Mouse (Mus musculus): ENCODE results near the gene Gm4969. TPM values are rescaled to one million over a fixed set of nuclear protein-coding genes. Genes with fewer than 3 reads are reported as not detected.

Gene Gm4969
- polyA plus RNA-seq, 1 experiment from 2014 or later = not detected

- H3K4me3 ChIP-seq (ENCODE audit: low read depth, low read length) = no peak overlapping the region
- TF ChIP-seq EP300 (IDR thresholded peaks at IDR 0.05; ENCODE audit: low read depth) = no peak
- TF ChIP-seq CTCF (IDR thresholded peaks at IDR 0.05; ENCODE audit: low read depth) = no peak
- no peak overlapping the region for H3K9ac ChIP-seq (replicated peaks)
- DNase-seq = no peak
- no peak for ATAC-seq
- no peaks in the 10 kb centered on the region for H3K27me3 ChIP-seq (ENCODE audit: insufficient read depth, low read length)
- no peak overlapping the region for H3K4me2 ChIP-seq (ENCODE audit: low read depth, low read length)
- H3K4me1 ChIP-seq (ENCODE audit: insufficient read depth) = no peaks in the 10 kb centered on the region
- peaks cover 29% of the 10 kb centered on the region for H3K36me3 ChIP-seq (replicated peaks; ENCODE audit: insufficient read depth, low read length)
- WGBS (ENCODE audit: insufficient replicate concordance) = 85% methylated on average over 7 of the region's 7 CpGs
- no peak overlapping the region for H3K27ac ChIP-seq (ENCODE audit: low read depth)
- no peaks in the 10 kb centered on the region for H3K9me3 ChIP-seq (ENCODE audit: low read length)
These were observed 65.0 kb downstream of the Gm4969 start for GRCm38 (mm10) chr7:19053136-19053532.

- Histone ChIP-seq H3K4me2 (ENCODE audit: low read depth, low read length) (no peak overlapping the region), H3K27ac (ENCODE audit: low read depth) (no peak overlapping the region), H3K4me1 (ENCODE audit: insufficient read depth) (no peaks in the 10 kb centered on the region), H3K27me3 (ENCODE audit: insufficient read depth, low read length) (no peaks in the 10 kb centered on the region), H3K4me3 (ENCODE audit: low read depth, low read length) (no peak overlapping the region), H3K9ac (replicated peaks) (no peak overlapping the region), H3K9me3 (ENCODE audit: low read length) (no peaks in the 10 kb centered on the region), H3K36me3 (replicated peaks; ENCODE audit: insufficient read depth, low read length) (peaks cover 35% of the 10 kb centered on the region)
- TF ChIP-seq CTCF (IDR thresholded peaks at IDR 0.05; ENCODE audit: low read depth) (no peak), EP300 (IDR thresholded peaks at IDR 0.05; ENCODE audit: low read depth) (no peak)
- no peak for DNase-seq
- no peak for ATAC-seq
- WGBS (ENCODE audit: insufficient replicate concordance) = 84% methylated on average over 15 of the region's 15 CpGs
These were observed 65.6 kb downstream of the Gm4969 start for GRCm38 (mm10) chr7:19052345-19053135.

GRCm38 (mm10) chr7:19051161-19051560 lies 67.0 kb downstream of the Gm4969 start:
- no peak for ATAC-seq
- Histone ChIP-seq H3K4me2 (ENCODE audit: low read depth, low read length) (no peak overlapping the region), H3K9ac (replicated peaks) (no peak overlapping the region), H3K4me3 (ENCODE audit: low read depth, low read length) (no peak overlapping the region), H3K27ac (ENCODE audit: low read depth) (no peak overlapping the region), H3K4me1 (ENCODE audit: insufficient read depth) (no peaks in the 10 kb centered on the region), H3K27me3 (ENCODE audit: insufficient read depth, low read length) (no peaks in the 10 kb centered on the region), H3K9me3 (ENCODE audit: low read length) (no peaks in the 10 kb centered on the region), H3K36me3 (replicated peaks; ENCODE audit: insufficient read depth, low read length) (peaks cover 48% of the 10 kb centered on the region)
- DNase-seq = no peak
- 67% methylated on average over 4 of the region's 4 CpGs for WGBS (ENCODE audit: insufficient replicate concordance)
- TF ChIP-seq CTCF (IDR thresholded peaks at IDR 0.05; ENCODE audit: low read depth) (no peak), EP300 (IDR thresholded peaks at IDR 0.05; ENCODE audit: low read depth) (no peak)

GRCm38 (mm10) chr7:19050172-19050571 lies 68.0 kb downstream of the Gm4969 start:
- H3K9ac ChIP-seq (replicated peaks) = no peak overlapping the region
- no peak for DNase-seq
- no peak for ATAC-seq
- H3K9me3 ChIP-seq (ENCODE audit: low read length) = no peaks in the 10 kb centered on the region
- peaks cover 58% of the 10 kb centered on the region for H3K36me3 ChIP-seq (replicated peaks; ENCODE audit: insufficient read depth, low read length)
- 73% methylated on average over 8 of the region's 8 CpGs for WGBS (ENCODE audit: insufficient replicate concordance)
- H3K4me1 ChIP-seq (ENCODE audit: insufficient read depth) = no peaks in the 10 kb centered on the region
- no peak overlapping the region for H3K4me2 ChIP-seq (ENCODE audit: low read depth, low read length)
- no peak overlapping the region for H3K4me3 ChIP-seq (ENCODE audit: low read depth, low read length)
- H3K27me3 ChIP-seq (ENCODE audit: insufficient read depth, low read length) = no peaks in the 10 kb centered on the region
- H3K27ac ChIP-seq (ENCODE audit: low read depth) = no peak overlapping the region
- TF ChIP-seq EP300 (IDR thresholded peaks at IDR 0.05; ENCODE audit: low read depth) (no peak), CTCF (IDR thresholded peaks at IDR 0.05; ENCODE audit: low read depth) (no peak)

GRCm38 (mm10) chr7:19049252-19049651 lies 68.9 kb downstream of the Gm4969 start:
- H3K9ac ChIP-seq (replicated peaks) = no peak overlapping the region
- no peak overlapping the region for H3K27ac ChIP-seq (ENCODE audit: low read depth)
- no peaks in the 10 kb centered on the region for H3K9me3 ChIP-seq (ENCODE audit: low read length)
- TF ChIP-seq EP300 (IDR thresholded peaks at IDR 0.05; ENCODE audit: low read depth) (no peak), CTCF (IDR thresholded peaks at IDR 0.05; ENCODE audit: low read depth) (no peak)
- 83% methylated on average over 5 of the region's 5 CpGs for WGBS (ENCODE audit: insufficient replicate concordance)
- H3K4me2 ChIP-seq (ENCODE audit: low read depth, low read length) = no peak overlapping the region
- H3K27me3 ChIP-seq (ENCODE audit: insufficient read depth, low read length) = no peaks in the 10 kb centered on the region
- DNase-seq (no peak), ATAC-seq (no peak)
- H3K4me1 ChIP-seq (ENCODE audit: insufficient read depth) = no peaks in the 10 kb centered on the region
- no peak overlapping the region for H3K4me3 ChIP-seq (ENCODE audit: low read depth, low read length)
- H3K36me3 ChIP-seq (replicated peaks; ENCODE audit: insufficient read depth, low read length) = peaks cover 64% of the 10 kb centered on the region

Small RNA genes lying within 50 kb of the gene (microRNA-seq; reads per million reads assigned to microRNA genes)
- gene Mir3100 = not detected

Other genes with a start within 250 kb of the Gm4969 start
- gene Pglyrp1, start 247.0 kb downstream of the Gm4969 start, polyA plus RNA-seq (2015; fragmentation: Nextera tagmentation; extraction: Ambion mirVana) = 118 and 119 TPM in 2 replicates
- 5.6 and 7.5 TPM in 2 replicates for gene Ccdc61, start 208.0 kb downstream of the Gm4969 start, polyA plus RNA-seq (2015; fragmentation: Nextera tagmentation; extraction: Ambion mirVana)
- 0.08 and 0.12 TPM in 2 replicates for gene Nova2, start 192.5 kb downstream of the Gm4969 start, polyA plus RNA-seq (2015; fragmentation: Nextera tagmentation; extraction: Ambion mirVana)
- not detected in 2 replicates for gene Nanos2, start 131.0 kb downstream of the Gm4969 start, polyA plus RNA-seq (2015; fragmentation: Nextera tagmentation; extraction: Ambion mirVana)
- 0.39 and 0.55 TPM in 2 replicates for gene Mypop, start 127.1 kb downstream of the Gm4969 start, polyA plus RNA-seq (2015; fragmentation: Nextera tagmentation; extraction: Ambion mirVana)
- gene Irf2bp1, start 114.3 kb downstream of the Gm4969 start, polyA plus RNA-seq (2015; fragmentation: Nextera tagmentation; extraction: Ambion mirVana) = 6.3 and 8.8 TPM in 2 replicates
- 61.0 and 84.0 TPM in 2 replicates for gene Foxa3, start 94.8 kb downstream of the Gm4969 start, polyA plus RNA-seq (2015; fragmentation: Nextera tagmentation; extraction: Ambion mirVana)
- gene Sympk, start 94.0 kb downstream of the Gm4969 start, polyA plus RNA-seq (2015; fragmentation: Nextera tagmentation; extraction: Ambion mirVana) = 6.9 and 7.1 TPM in 2 replicates
- gene Rsph6a, start 63.7 kb downstream of the Gm4969 start, polyA plus RNA-seq (2015; fragmentation: Nextera tagmentation; extraction: Ambion mirVana) = not detected in 2 replicates
- gene Dmwd, start 42.1 kb downstream of the Gm4969 start, polyA plus RNA-seq (2015; fragmentation: Nextera tagmentation; extraction: Ambion mirVana) = 3.2 and 4.6 TPM in 2 replicates
- 14.2 and 17.6 TPM in 2 replicates for gene Dmpk, start 34.5 kb downstream of the Gm4969 start, polyA plus RNA-seq (2015; fragmentation: Nextera tagmentation; extraction: Ambion mirVana)
- 0.78 and 0.82 TPM in 2 replicates for gene Six5, start 23.8 kb downstream of the Gm4969 start, polyA plus RNA-seq (2015; fragmentation: Nextera tagmentation; extraction: Ambion mirVana)
- gene Fbxo46, start 1.5 kb upstream of the Gm4969 start, polyA plus RNA-seq (2015; fragmentation: Nextera tagmentation; extraction: Ambion mirVana) = 3.2 and 3.6 TPM in 2 replicates
- 5.2 and 5.8 TPM in 2 replicates for gene Qpctl, start 30.9 kb upstream of the Gm4969 start, polyA plus RNA-seq (2015; fragmentation: Nextera tagmentation; extraction: Ambion mirVana)
- gene Snrpd2, start 31.4 kb upstream of the Gm4969 start, polyA plus RNA-seq (2015; fragmentation: Nextera tagmentation; extraction: Ambion mirVana) = 38.9 and 41.0 TPM in 2 replicates
- 0.04 TPM in 1 of 2 replicates, not detected in the other for gene Gipr, start 47.8 kb upstream of the Gm4969 start, polyA plus RNA-seq (2015; fragmentation: Nextera tagmentation; extraction: Ambion mirVana)
- 3.3 and 3.4 TPM in 2 replicates for gene Eml2, start 58.1 kb upstream of the Gm4969 start, polyA plus RNA-seq (2015; fragmentation: Nextera tagmentation; extraction: Ambion mirVana)
- gene Gpr4, start 94.2 kb upstream of the Gm4969 start, polyA plus RNA-seq (2015; fragmentation: Nextera tagmentation; extraction: Ambion mirVana) = 0.74 and 0.83 TPM in 2 replicates
- gene Opa3, start 110.0 kb upstream of the Gm4969 start, polyA plus RNA-seq (2015; fragmentation: Nextera tagmentation; extraction: Ambion mirVana) = 8.7 and 9.7 TPM in 2 replicates
- 36.2 and 36.4 TPM in 2 replicates for gene Vasp, start 153.4 kb upstream of the Gm4969 start, polyA plus RNA-seq (2015; fragmentation: Nextera tagmentation; extraction: Ambion mirVana)
- 0.15 TPM in 1 of 2 replicates, not detected in the other for gene Ppm1n, start 161.7 kb upstream of the Gm4969 start, polyA plus RNA-seq (2015; fragmentation: Nextera tagmentation; extraction: Ambion mirVana)
- 1.5 and 4.6 TPM in 2 replicates for gene Rtn2, start 164.3 kb upstream of the Gm4969 start, polyA plus RNA-seq (2015; fragmentation: Nextera tagmentation; extraction: Ambion mirVana)
- gene Fosb, start 191.7 kb upstream of the Gm4969 start, polyA plus RNA-seq (2015; fragmentation: Nextera tagmentation; extraction: Ambion mirVana) = 0.06 TPM in 1 of 2 replicates, not detected in the other
- gene Ercc1, start 226.4 kb upstream of the Gm4969 start, polyA plus RNA-seq (2015; fragmentation: Nextera tagmentation; extraction: Ambion mirVana) = 9.6 and 9.8 TPM in 2 replicates
- 7.7 and 7.8 TPM in 2 replicates for gene Cd3eap, start 241.1 kb upstream of the Gm4969 start, polyA plus RNA-seq (2015; fragmentation: Nextera tagmentation; extraction: Ambion mirVana)
- 0.47 and 0.69 TPM in 2 replicates for gene Ppp1r13l, start 241.4 kb upstream of the Gm4969 start, polyA plus RNA-seq (2015; fragmentation: Nextera tagmentation; extraction: Ambion mirVana)